Mouse (Mus musculus) C2C12 (cell line): ENCODE measurements around the gene Fancc. TPM values are rescaled to one million over a fixed set of nuclear protein-coding genes. Genes with fewer than 3 reads are reported as not detected.
A peak's percentile ranks its signal among the peaks of the same experiment; 100 is the strongest.

Experiments used
- H3K27me3 ChIP-seq: one replicate; pipeline ENCODE4 v1.6.1; 2011; ENCODE audit not compliant: control insufficient read depth, insufficient read depth, insufficient read length
- H3K36me3 ChIP-seq: one replicate; pipeline ENCODE4 v1.6.1; 2011; ENCODE audit not compliant: control insufficient read depth, insufficient read depth
- H3K4me3 ChIP-seq: one replicate; pipeline ENCODE4 v1.5.1; 2011; ENCODE audit warnings: mild to moderate bottlenecking, control low read depth; ENCODE audit not compliant: poor library complexity, insufficient read depth, severe bottlenecking
- H3K79me2 ChIP-seq: one replicate; pipeline ENCODE4 v1.6.1; 2011; ENCODE audit not compliant: control insufficient read depth, insufficient read depth
- H3K79me3 ChIP-seq: one replicate; pipeline ENCODE4 v1.6.1; 2011; ENCODE audit warnings: low read depth, control low read depth
- H3ac ChIP-seq: one replicate; pipeline ENCODE3; 2011; ENCODE audit warnings: low read depth; ENCODE audit not compliant: control insufficient read depth, insufficient read length
- CEBPB ChIP-seq: IDR thresholded peaks from one replicate; pipeline ENCODE4 v1.6.1; 2011; ENCODE audit warnings: low read depth, mild to moderate bottlenecking, control low read depth, moderate library complexity
- CTCF ChIP-seq: IDR thresholded peaks from one replicate; pipeline ENCODE4 v1.5.1; 2011; ENCODE audit not compliant: control insufficient read depth, insufficient read depth, insufficient read length
- FOSL1 ChIP-seq: IDR thresholded peaks from one replicate; pipeline ENCODE4 v1.8.0; 2011; ENCODE audit warnings: mild to moderate bottlenecking, low read length; ENCODE audit not compliant: poor library complexity, insufficient read depth, severe bottlenecking
- MAX ChIP-seq: IDR thresholded peaks from one replicate; pipeline ENCODE4 v1.6.1; 2011; ENCODE audit warnings: mild to moderate bottlenecking, control low read depth
- MYOD1 ChIP-seq: IDR thresholded peaks from one replicate; pipeline ENCODE4 v1.6.1; 2011; ENCODE audit warnings: low read depth; ENCODE audit not compliant: control insufficient read depth, insufficient read length
- MYOG ChIP-seq: IDR thresholded peaks from one replicate; pipeline ENCODE4 v1.6.1; 2011; ENCODE audit not compliant: control insufficient read depth, insufficient read length; ENCODE audit errors: extremely low read depth
- USF1 ChIP-seq: IDR thresholded peaks from one replicate; pipeline ENCODE4 v1.6.1; 2011; ENCODE audit warnings: low read depth, mild to moderate bottlenecking, control low read depth, moderate library complexity
- polyA plus RNA-seq: library from polyadenylated mRNA; unstranded; fragments of >200 nt; fragmentation: generic; extraction: Trizol; gene quantifications from one replicate; pipeline ENCODE4 v1.2.1, GENCODE M21; 2012; ENCODE audit warnings: missing spikeins

The Fancc gene
- polyA plus RNA-seq, 1 experiment, result 9.3 TPM

- no peak overlapping the region for H3K4me3 ChIP-seq
- no peak overlapping the region for H3ac ChIP-seq
- H3K27me3 ChIP-seq, result no peaks in the 10 kb centered on the region
- peaks cover 91% of the 10 kb centered on the region for H3K36me3 ChIP-seq
- peaks cover 98% of the 10 kb centered on the region for H3K79me2 ChIP-seq
- no peak for TF ChIP-seq CTCF
- TF ChIP-seq FOSL1, result no peak
- TF ChIP-seq MYOG, result no peak
- no peak for TF ChIP-seq USF1
- TF ChIP-seq CEBPB, result no peak
- TF ChIP-seq MAX, result no peak
- no peak for TF ChIP-seq MYOD1
- peaks cover 76% of the 10 kb centered on the region for H3K79me3 ChIP-seq
Measured at GRCm38 (mm10) chr13:63283236-63283635, 213.8 kb downstream of the Fancc start.

GRCm38 (mm10) chr13:63281206-63281605 lies 215.9 kb downstream of the Fancc start:
- Histone ChIP-seq H3K79me2 (peaks cover 98% of the 10 kb centered on the region), H3K79me3 (peaks cover 90% of the 10 kb centered on the region), H3K4me3 (no peak overlapping the region), H3ac (no peak overlapping the region), H3K36me3 (peaks cover 90% of the 10 kb centered on the region), H3K27me3 (no peaks in the 10 kb centered on the region)
- TF ChIP-seq MAX (no peak), FOSL1 (no peak), USF1 (no peak)

- no peak for TF ChIP-seq MYOD1
- TF ChIP-seq FOSL1, result no peak
- TF ChIP-seq CEBPB, result no peak
- no peak for TF ChIP-seq CTCF
- no peak for TF ChIP-seq USF1
- no peak for TF ChIP-seq MAX
- TF ChIP-seq MYOG, result no peak
- H3K36me3 ChIP-seq, result peaks cover 81% of the 10 kb centered on the region
- H3K4me3 ChIP-seq, result no peak overlapping the region
Measured at GRCm38 (mm10) chr13:63280344-63280743, 216.7 kb downstream of the Fancc start.

GRCm38 (mm10) chr13:63279807-63280206 lies 217.3 kb downstream of the Fancc start:
- Histone ChIP-seq H3K79me3 (peaks cover 95% of the 10 kb centered on the region), H3K36me3 (peaks cover 78% of the 10 kb centered on the region), H3K4me3 (no peak overlapping the region), H3ac (peak overlapping the region; percentile 52), H3K79me2 (peaks cover 98% of the 10 kb centered on the region), H3K27me3 (no peaks in the 10 kb centered on the region)
- TF ChIP-seq FOSL1, result no peak
- no peak for TF ChIP-seq USF1
- no peak for TF ChIP-seq MYOG
- no peak for TF ChIP-seq CEBPB

More at GRCm38 (mm10) chr13:63280344-63280743, 216.7 kb downstream of the Fancc start:
- H3K79me3 ChIP-seq, result peaks cover 91% of the 10 kb centered on the region
- H3K27me3 ChIP-seq, result no peaks in the 10 kb centered on the region
- H3K79me2 ChIP-seq, result peaks cover 98% of the 10 kb centered on the region
- H3ac ChIP-seq, result peak overlapping the region; percentile 34

GRCm38 (mm10) chr13:63278796-63279475 lies 218.1 kb downstream of the Fancc start:
- peak overlapping the region; percentile 83 for H3ac ChIP-seq
- H3K4me3 ChIP-seq, result no peak overlapping the region
- H3K79me2 ChIP-seq, result peaks cover 100% of the 10 kb centered on the region
- no peaks in the 10 kb centered on the region for H3K27me3 ChIP-seq
- TF ChIP-seq MYOG (no peak), MYOD1 (peak; percentile 58)
- H3K79me3 ChIP-seq, result peaks cover 99% of the 10 kb centered on the region
- peaks cover 79% of the 10 kb centered on the region for H3K36me3 ChIP-seq

- peak overlapping the region; percentile 60 for H3ac ChIP-seq
Measured at GRCm38 (mm10) chr13:63278141-63278631, 218.9 kb downstream of the Fancc start.

More at GRCm38 (mm10) chr13:63278141-63278631, 218.9 kb downstream of the Fancc start:
- Histone ChIP-seq H3K27me3 (no peaks in the 10 kb centered on the region), H3K36me3 (peaks cover 72% of the 10 kb centered on the region), H3K79me3 (peaks cover 98% of the 10 kb centered on the region), H3K79me2 (peaks cover 100% of the 10 kb centered on the region), H3K4me3 (no peak overlapping the region)
- TF ChIP-seq CTCF (no peak), USF1 (no peak), MYOD1 (no peak)
